Mouse (Mus musculus): ENCODE results near the gene Hpd. TPM values are rescaled to one million over a fixed set of nuclear protein-coding genes. Genes with fewer than 3 reads are reported as not detected.

Hpd gene
- total RNA-seq, 2 experiments from 2014 or later = not detected

- TF ChIP-seq CTCF (IDR thresholded peaks at IDR 0.05) = no peak
- Histone ChIP-seq H3K4me3 (no peak overlapping the region), H3K27ac (no peak overlapping the region)
- no peak for DNase-seq (ENCODE audit: extremely low spot score in 1 of 2, low spot score in 2 of 2)
- intact Hi-C loops (cut with DNase I) = loop anchor here (5.0 kb wide), 1 partner anchor 85 kb away; the partner anchor contains the start of gene Tmem120b
Observed at GRCm38 (mm10) chr5:123151707-123152362, 30.7 kb downstream of the Hpd start.

- DNase-seq (ENCODE audit: extremely low spot score in 1 of 2, low spot score in 2 of 2) = no peak
- no peak for TF ChIP-seq CTCF (IDR thresholded peaks at IDR 0.05)
- H3K4me3 ChIP-seq = peak overlapping the region; percentile 36
- intact Hi-C loops (cut with DNase I) = loop anchor here (5.0 kb wide), 1 partner anchor 84 kb away; the partner anchor contains the start of gene Tmem120b
- H3K27ac ChIP-seq = 0 out of 2 replicates have a peak overlapping the region, but pooled peaks have one; percentile 19
Observed at GRCm38 (mm10) chr5:123151077-123151476, 31.4 kb downstream of the Hpd start.

- intact Hi-C loops (cut with DNase I) = loop anchor here (5.0 kb wide), 1 partner anchor 83 kb away; the partner anchor contains the start of gene Tmem120b
- H3K27ac ChIP-seq = 0 out of 2 replicates have a peak overlapping the region, but pooled peaks have one; percentile 19
- no peak for DNase-seq (ENCODE audit: extremely low spot score in 1 of 2, low spot score in 2 of 2)
Observed at GRCm38 (mm10) chr5:123150641-123151040, 31.9 kb downstream of the Hpd start.

GRCm38 (mm10) chr5:123149451-123150400 lies 32.8 kb downstream of the Hpd start:
- TF ChIP-seq CTCF (IDR thresholded peaks at IDR 0.05) = peak; percentile 91
- peak; percentile 87 to 90 for DNase-seq (ENCODE audit: extremely low spot score in 1 of 2, low spot score in 2 of 2)
- H3K4me3 ChIP-seq = peak overlapping the region; percentile 36
- intact Hi-C loops (cut with DNase I) = loop anchor here (1.0 to 5.0 kb wide), 3 partner anchors 16 to 82 kb away; partner anchors contain the start of gene Tmem120b
- peak overlapping the region; percentile 29; the same call in 1 of the 2 replicates for H3K27ac ChIP-seq

More at GRCm38 (mm10) chr5:123150641-123151040, 31.9 kb downstream of the Hpd start:
- TF ChIP-seq CTCF (IDR thresholded peaks at IDR 0.05) = no peak
- peak overlapping the region; percentile 36 for H3K4me3 ChIP-seq

GRCm38 (mm10) chr5:123148073-123148722 lies 34.3 kb downstream of the Hpd start:
- no peak overlapping the region for H3K4me3 ChIP-seq
- DNase-seq (ENCODE audit: extremely low spot score in 1 of 2, low spot score in 2 of 2) = no peak
- TF ChIP-seq CTCF (IDR thresholded peaks at IDR 0.05) = no peak
- intact Hi-C loops (cut with DNase I) = loop anchor here (2.0 kb wide), 1 partner anchor 31 kb away; no protein-coding TSS in a partner anchor
- no peak overlapping the region for H3K27ac ChIP-seq

GRCm38 (mm10) chr5:123147569-123147968 lies 35.0 kb downstream of the Hpd start:
- intact Hi-C loops (cut with DNase I) = no loop called here
- DNase-seq (ENCODE audit: extremely low spot score in 1 of 2, low spot score in 2 of 2) = no peak
- no peak overlapping the region for H3K4me3 ChIP-seq
- TF ChIP-seq CTCF (IDR thresholded peaks at IDR 0.05) = no peak
- H3K27ac ChIP-seq = no peak overlapping the region

- TF ChIP-seq CTCF (IDR thresholded peaks at IDR 0.05) = no peak
- H3K4me3 ChIP-seq = no peak overlapping the region
- H3K27ac ChIP-seq = no peak overlapping the region
- no peak for DNase-seq (ENCODE audit: extremely low spot score in 1 of 2, low spot score in 2 of 2)
- intact Hi-C loops (cut with DNase I) = no loop called here
Observed at GRCm38 (mm10) chr5:123146357-123146756, 36.2 kb downstream of the Hpd start.

GRCm38 (mm10) chr5:123144746-123145590 lies 37.6 kb downstream of the Hpd start:
- intact Hi-C loops (cut with DNase I) = no loop called here
- Histone ChIP-seq H3K27ac (no peak overlapping the region), H3K4me3 (peak overlapping the region; percentile 70)
- DNase-seq (ENCODE audit: extremely low spot score in 1 of 2, low spot score in 2 of 2) = no peak
- TF ChIP-seq CTCF (IDR thresholded peaks at IDR 0.05) = no peak

GRCm38 (mm10) chr5:123143971-123144745 lies 38.4 kb downstream of the Hpd start:
- intact Hi-C loops (cut with DNase I) = no loop called here
- no peak for DNase-seq (ENCODE audit: extremely low spot score in 1 of 2, low spot score in 2 of 2)
- H3K27ac ChIP-seq = no peak overlapping the region

More at GRCm38 (mm10) chr5:123143971-123144745, 38.4 kb downstream of the Hpd start:
- no peak for TF ChIP-seq CTCF (IDR thresholded peaks at IDR 0.05)
- H3K4me3 ChIP-seq = peak overlapping the region; percentile 70
